Mouse (Mus musculus) brain, embryonic 14.5 days (tissue): ENCODE data around the gene Pgam1.

Experiments used
- CTCF ChIP-seq: fragments of 200-500 bp; IDR thresholded peaks from 2 replicates; pipeline ENCODE4 v1.5.1; 2012; ENCODE audit warnings: inconsistent platforms, mild to moderate bottlenecking, moderate library complexity, borderline replicate concordance; ENCODE audit not compliant: insufficient read depth, insufficient read length; ENCODE audit errors: extremely low read depth
- POLR2A ChIP-seq: fragments of 200-500 bp; IDR thresholded peaks from 2 replicates; pipeline ENCODE4 v1.6.1; 2012; ENCODE audit warnings: mild to moderate bottlenecking, inconsistent platforms, borderline replicate concordance; ENCODE audit not compliant: poor library complexity, insufficient read depth, insufficient read length, severe bottlenecking; ENCODE audit errors: extremely low read depth

DNA sequence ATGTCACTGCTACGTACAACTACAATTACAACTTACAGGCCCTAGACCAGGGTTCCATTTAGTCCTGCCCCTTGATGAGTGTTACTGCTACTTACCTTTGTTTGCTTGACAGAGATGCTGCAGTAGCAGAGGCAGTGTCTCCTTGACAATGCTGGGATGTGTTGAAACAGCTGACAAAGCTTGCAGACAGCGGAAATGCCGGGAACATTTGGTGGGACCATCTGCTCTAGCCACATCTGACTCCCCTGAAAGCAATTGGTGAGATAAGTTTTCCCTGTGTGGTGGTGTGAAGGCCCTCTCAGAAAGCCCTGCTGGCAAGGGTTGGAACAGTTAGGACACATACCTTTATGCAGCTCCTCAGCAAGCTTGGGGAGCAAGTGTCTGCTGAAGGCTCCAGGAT, 41.9 kb downstream of the Pgam1 start:
- TF ChIP-seq CTCF (no peak), POLR2A (no peak)
